Mouse (Mus musculus): ENCODE results near the gene Npas2.

Npas2 gene

GRCm38 (mm10) chr1:39228401-39228800 is 34.9 kb downstream of the Npas2 start:
- DNase-seq: no peak

DNA sequence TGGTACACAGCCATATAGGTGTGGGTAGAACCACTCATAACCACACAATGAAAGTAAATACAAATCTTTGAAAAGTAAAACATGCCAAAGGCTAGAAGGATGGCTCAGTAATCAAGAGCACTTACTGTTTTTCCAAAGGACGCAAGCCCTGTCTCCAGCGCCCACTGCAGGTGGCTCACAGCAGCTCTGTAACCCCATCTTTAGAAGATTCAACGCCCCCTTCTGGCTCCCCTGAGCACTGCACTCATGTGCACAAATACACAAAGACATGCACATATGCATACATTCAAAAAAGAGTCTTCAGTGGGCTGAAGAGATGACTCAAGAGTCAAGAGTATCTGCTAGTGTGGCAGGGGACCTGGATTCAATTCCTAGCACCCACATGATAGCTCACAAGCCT is 36.5 kb downstream of the Npas2 start:
- no peak for DNase-seq

- no peak for DNase-seq
Observed at GRCm38 (mm10) chr1:39234815-39235449, 41.4 kb downstream of the Npas2 start.

DNA sequence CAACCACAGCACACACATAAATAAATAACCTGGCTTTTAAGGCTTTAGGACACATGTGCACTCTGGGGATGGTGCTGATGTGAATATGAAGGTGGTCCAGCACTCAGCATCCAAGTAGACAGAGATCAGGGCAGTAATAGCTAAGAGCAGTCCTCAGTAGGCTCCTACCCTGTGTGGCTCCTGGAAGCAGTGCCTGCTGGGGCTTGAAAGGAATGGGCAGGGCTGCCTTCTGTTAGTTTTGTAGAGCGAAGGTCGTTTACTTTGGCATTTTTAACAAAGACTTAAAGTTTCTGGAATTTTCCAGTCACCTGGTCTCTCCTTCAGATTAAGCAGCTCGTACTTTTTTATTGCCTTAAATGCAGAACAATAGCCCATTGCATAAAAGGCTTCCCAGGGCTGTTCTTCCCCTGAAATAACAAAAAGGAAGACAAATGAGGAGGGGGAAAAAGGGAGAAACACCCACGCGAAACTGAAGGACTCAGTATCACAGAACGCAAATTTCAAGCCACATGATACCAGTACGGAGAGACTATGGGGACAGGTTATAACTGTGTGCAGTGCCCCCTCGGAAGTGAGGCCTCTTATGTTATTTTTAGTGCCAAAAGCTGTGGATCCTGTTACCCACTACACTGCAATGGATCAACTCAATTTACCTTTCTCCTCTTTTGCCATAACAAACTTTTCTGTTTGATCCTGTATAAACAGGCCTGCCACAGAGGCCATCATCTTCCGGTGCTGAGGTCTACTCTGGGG is 44.1 kb downstream of the Npas2 start:
- DNase-seq: no peak

GRCm38 (mm10) chr1:39240860-39241584 is 47.5 kb downstream of the Npas2 start:
- no peak for DNase-seq

GRCm38 (mm10) chr1:39244726-39245125 is 51.2 kb downstream of the Npas2 start:
- no peak for DNase-seq

- DNase-seq: no peak
Observed at GRCm38 (mm10) chr1:39251679-39252078, 58.1 kb downstream of the Npas2 start.

GRCm38 (mm10) chr1:39253771-39254170 is 60.2 kb downstream of the Npas2 start:
- DNase-seq: peak; percentile 17

GRCm38 (mm10) chr1:39256051-39256450 is 62.5 kb downstream of the Npas2 start:
- no peak for DNase-seq

- no peak for DNase-seq
Observed at GRCm38 (mm10) chr1:39256513-39257330, 63.2 kb downstream of the Npas2 start.

GRCm38 (mm10) chr1:39257331-39257594 is 63.7 kb downstream of the Npas2 start:
- no peak for DNase-seq

GRCm38 (mm10) chr1:39259668-39260067 is 66.1 kb downstream of the Npas2 start:
- DNase-seq: no peak

DNA sequence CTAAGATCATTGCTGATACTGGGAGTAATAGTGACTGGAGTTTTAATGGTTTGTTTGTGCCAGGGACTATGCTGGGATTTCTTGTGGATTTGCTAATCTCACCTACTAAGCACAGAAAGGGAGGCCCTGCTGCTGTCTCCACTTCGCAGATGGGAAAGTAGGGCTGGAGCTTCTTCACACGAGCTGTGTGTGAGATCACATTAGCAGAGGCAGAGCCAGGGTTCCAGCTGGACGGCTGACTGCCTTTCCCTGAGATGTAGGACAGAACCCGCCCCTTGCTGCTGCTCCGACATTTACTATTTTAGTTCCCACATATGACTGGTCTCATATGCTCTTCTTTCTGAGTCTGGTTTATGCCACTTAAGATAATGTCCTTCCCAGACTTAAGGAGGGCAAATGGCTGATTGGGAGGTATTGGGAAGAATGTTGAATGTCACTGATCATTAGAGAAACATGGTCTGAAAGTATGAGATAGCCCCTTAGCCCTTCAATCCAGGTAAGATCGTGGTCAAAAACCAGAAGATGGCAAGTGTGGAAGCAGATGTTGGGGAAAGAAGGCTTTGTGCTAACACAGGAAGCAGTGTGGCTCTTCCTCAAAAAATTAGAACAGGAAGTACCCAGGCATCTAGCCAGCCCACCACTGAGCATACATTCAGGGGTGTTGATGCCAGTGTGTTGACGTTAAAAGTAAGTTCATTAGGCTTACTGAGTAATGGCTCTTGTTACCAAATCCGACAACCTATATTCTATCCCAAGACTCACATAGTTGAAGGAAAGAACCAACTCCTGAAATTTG is 66.8 kb downstream of the Npas2 start:
- DNase-seq: no peak

DNA sequence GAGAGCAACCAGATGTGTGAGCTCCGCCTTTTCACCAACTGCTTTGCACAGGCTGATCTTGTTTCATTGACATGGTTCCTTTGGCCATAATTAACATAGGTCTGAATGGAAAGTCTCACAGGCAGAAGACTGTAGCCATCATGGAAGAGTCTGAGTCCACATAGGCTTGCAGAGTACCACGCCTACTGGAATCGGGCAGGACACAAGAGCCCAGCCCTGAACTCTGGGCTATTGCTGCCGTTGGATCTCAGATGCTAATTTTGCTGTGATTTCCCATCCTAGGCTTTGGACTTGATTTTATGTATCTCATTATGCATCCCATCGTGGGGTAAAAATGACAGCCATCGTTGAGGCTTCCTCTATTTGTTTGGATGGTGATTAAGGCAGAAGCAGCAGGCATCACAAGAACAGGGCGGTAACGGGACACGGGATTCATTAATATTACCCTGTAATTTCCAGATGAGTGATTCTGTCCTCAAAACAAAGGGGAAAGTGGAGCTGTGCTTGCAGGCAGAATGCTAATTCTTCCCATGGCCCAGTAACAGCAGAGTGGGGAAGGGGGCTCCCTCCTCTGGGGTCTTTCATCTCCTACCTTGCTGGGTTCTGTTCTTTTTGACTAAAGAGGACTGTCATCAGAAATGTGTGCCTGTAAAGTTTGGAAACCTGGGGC is 73.4 kb downstream of the Npas2 start:
- DNase-seq: no peak

GRCm38 (mm10) chr1:39272976-39273375 is 79.4 kb downstream of the Npas2 start:
- no peak for DNase-seq

- DNase-seq: peak; percentile 16
Observed at GRCm38 (mm10) chr1:39280391-39280790, 86.9 kb downstream of the Npas2 start.

DNA sequence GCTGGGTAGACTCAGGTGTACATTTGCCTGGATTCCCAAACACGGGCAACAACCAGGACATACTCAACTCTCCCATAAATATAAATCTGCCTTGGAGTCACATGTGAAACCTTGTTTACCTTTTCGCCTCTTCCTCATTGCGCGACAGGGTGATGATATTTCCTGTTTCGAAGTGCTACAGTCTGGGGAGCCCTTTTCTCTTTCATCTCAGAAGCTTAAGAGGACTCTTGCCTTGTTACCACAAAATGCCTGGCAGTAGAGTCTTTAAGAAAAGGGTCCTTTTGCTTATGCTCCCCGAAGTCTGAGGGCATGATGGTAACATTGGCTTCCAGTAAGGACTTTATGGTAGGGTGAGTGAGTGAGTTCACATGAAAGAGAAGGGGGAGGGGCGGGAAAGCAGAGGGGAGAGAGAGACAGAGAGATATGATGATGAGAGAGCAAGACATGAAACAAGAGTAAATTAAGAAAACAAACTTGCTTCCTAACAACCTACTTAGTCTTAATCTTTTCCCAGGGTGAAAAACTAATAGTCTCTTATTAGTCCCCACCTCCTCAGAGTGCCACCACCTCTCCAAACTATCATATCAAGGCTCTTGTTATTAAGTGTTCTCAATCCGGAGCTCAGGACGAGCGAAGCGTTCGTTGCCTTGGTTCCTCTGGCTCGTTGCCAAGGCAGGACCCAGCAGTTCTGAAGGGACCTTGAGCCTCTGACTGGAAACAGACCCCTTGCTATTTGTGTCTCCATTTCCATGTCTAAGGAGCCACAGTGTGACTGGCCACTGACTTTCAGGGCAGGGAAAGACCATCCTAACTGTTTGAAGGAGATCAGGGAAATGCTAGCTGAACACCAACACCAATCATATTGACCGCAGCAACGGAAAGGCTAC is 87.7 kb downstream of the Npas2 start:
- peak; percentile 4 for DNase-seq

DNA sequence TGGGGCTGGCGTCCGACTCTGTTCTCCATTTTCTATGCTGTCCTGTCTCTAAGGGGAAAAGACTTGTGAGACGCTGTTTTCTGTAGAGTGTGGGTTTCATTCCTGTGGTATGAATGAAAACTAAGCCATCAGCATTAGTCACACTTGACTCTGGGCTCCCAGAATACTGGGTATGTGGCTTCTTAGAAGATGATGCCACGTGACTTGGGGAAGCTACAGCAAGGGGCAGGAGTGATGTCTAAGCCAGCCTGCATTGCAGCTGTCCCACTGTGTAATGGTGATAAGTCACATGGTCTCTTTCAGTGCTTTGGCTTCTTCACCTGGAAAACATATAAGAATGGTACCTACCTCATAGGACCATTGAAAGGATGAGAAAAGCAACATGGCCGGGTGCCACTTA is 88.4 kb downstream of the Npas2 start:
- no peak for DNase-seq

- DNase-seq: no peak
Observed at GRCm38 (mm10) chr1:39283323-39283722, 89.8 kb downstream of the Npas2 start.

DNA sequence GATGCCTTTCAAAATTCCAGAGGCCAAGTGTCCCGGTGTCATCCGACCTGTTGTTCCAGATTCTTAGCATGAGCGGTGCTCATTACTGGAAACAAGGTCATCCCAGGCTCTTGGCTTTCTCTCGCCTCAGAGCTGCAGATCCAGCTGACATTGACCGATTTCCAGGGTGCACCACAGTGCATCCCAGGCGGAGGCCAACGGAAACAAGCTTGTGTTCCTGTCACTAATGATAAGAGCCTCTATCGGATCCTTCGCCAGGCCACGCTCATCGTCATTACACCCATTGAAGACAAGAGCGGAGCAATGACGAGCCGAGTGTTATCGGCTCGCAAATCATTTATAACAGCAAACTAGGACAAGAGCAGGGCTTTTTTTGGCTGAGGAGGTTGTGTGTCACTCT is 91.3 kb downstream of the Npas2 start:
- DNase-seq: peak; percentile 12

DNA sequence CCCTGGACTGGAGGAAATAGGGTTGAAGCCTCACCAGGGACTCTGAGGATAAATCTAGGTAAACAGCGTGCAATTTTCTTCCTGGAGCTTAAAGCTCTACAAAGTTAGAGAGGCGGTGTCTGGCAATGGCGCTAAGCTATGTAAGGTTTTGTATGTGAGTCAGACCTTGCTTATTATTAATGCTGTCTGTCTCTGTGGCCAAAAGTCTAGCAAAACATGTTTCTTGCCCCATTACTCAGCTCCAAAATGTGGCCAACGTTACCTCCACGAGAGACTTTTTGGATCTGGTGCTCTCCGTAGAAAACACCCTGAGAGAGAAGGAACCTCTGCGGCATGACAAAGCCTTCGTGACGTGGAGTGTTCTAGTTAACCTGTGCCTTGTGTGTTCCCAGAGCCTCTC is 93.5 kb downstream of the Npas2 start:
- DNase-seq: no peak
